Mouse (Mus musculus): ENCODE measurements at regions not wholly inside any gene's neighbourhood (a gene's known extent, or its start where the extent isn't known, plus 50 kb on each side); places are given as distances from the start of the nearest gene placed in this dataset.

- no peaks in the 10 kb centered on the region for H3K9me3 ChIP-seq (ENCODE audit: low read length)
- WGBS, result 46% methylated on average over 7 of the region's 7 CpGs
- no peak overlapping the region for H3K27ac ChIP-seq (ENCODE audit: low read length)
- H3K4me1 ChIP-seq (ENCODE audit: insufficient read depth, low read depth, low read length), result no peaks in the 10 kb centered on the region
- no peak overlapping the region for H3K4me3 ChIP-seq (ENCODE audit: low read depth, low read length)
- no peak for ATAC-seq
- no peaks in the 10 kb centered on the region for H3K36me3 ChIP-seq (ENCODE audit: insufficient read depth, low read length)
- no peak for TF ChIP-seq CTCF (IDR thresholded peaks at IDR 0.05)
- no peak for TF ChIP-seq EP300 (IDR thresholded peaks at IDR 0.05)
- H3K9ac ChIP-seq (replicated peaks; ENCODE audit: low read depth), result no peak overlapping the region
- no peak for DNase-seq (ENCODE audit: low spot score)
- H3K4me2 ChIP-seq (replicated peaks; ENCODE audit: low read depth, low read length), result no peak overlapping the region
- no peaks in the 10 kb centered on the region for H3K27me3 ChIP-seq (replicated peaks; ENCODE audit: insufficient read depth, low read length)
Measured at GRCm38 (mm10) chr12:33561141-33561540, 131.7 kb downstream of the Twistnb start.

- ATAC-seq, result no peak
- Histone ChIP-seq H3K4me1 (ENCODE audit: insufficient read depth, low read depth, low read length) (no peaks in the 10 kb centered on the region), H3K27ac (ENCODE audit: low read length) (no peak overlapping the region), H3K9ac (replicated peaks; ENCODE audit: low read depth) (no peak overlapping the region), H3K4me2 (replicated peaks; ENCODE audit: low read depth, low read length) (no peak overlapping the region), H3K4me3 (ENCODE audit: low read depth, low read length) (no peak overlapping the region), H3K27me3 (replicated peaks; ENCODE audit: insufficient read depth, low read length) (no peaks in the 10 kb centered on the region), H3K36me3 (ENCODE audit: insufficient read depth, low read length) (no peaks in the 10 kb centered on the region), H3K9me3 (ENCODE audit: low read length) (no peaks in the 10 kb centered on the region)
- TF ChIP-seq CTCF (IDR thresholded peaks at IDR 0.05) (no peak), EP300 (IDR thresholded peaks at IDR 0.05) (no peak)
- no peak for DNase-seq (ENCODE audit: low spot score)
- 55% methylated on average over 6 of the region's 6 CpGs for WGBS
Measured at GRCm38 (mm10) chr12:33577877-33578428, 148.5 kb downstream of the Twistnb start.

GRCm38 (mm10) chr12:33580809-33581208 lies 151.4 kb downstream of the Twistnb start:
- H3K4me3 ChIP-seq (ENCODE audit: low read depth, low read length), result no peak overlapping the region
- no peaks in the 10 kb centered on the region for H3K36me3 ChIP-seq (ENCODE audit: insufficient read depth, low read length)
- no peaks in the 10 kb centered on the region for H3K4me1 ChIP-seq (ENCODE audit: insufficient read depth, low read depth, low read length)
- no peak for DNase-seq (ENCODE audit: low spot score)
- TF ChIP-seq EP300 (IDR thresholded peaks at IDR 0.05) (no peak), CTCF (IDR thresholded peaks at IDR 0.05) (no peak)
- no peak for ATAC-seq
- no peak overlapping the region for H3K4me2 ChIP-seq (replicated peaks; ENCODE audit: low read depth, low read length)
- no peaks in the 10 kb centered on the region for H3K27me3 ChIP-seq (replicated peaks; ENCODE audit: insufficient read depth, low read length)
- H3K9me3 ChIP-seq (ENCODE audit: low read length), result no peaks in the 10 kb centered on the region
- no peak overlapping the region for H3K27ac ChIP-seq (ENCODE audit: low read length)
- 38% methylated on average over 2 of the region's 2 CpGs for WGBS
- no peak overlapping the region for H3K9ac ChIP-seq (replicated peaks; ENCODE audit: low read depth)

- WGBS, result 82% methylated on average over 5 of the region's 5 CpGs
Measured at GRCm38 (mm10) chr12:33591031-33591430, 161.6 kb downstream of the Twistnb start.

GRCm38 (mm10) chr12:33592431-33592911 lies 163.0 kb downstream of the Twistnb start:
- ATAC-seq (no peak), DNase-seq (ENCODE audit: low spot score) (no peak)
- Histone ChIP-seq H3K27me3 (replicated peaks; ENCODE audit: insufficient read depth, low read length) (no peaks in the 10 kb centered on the region), H3K4me1 (ENCODE audit: insufficient read depth, low read depth, low read length) (no peaks in the 10 kb centered on the region), H3K4me3 (ENCODE audit: low read depth, low read length) (0 out of 2 replicates have a peak overlapping the region, but pooled peaks have one; percentile 6), H3K36me3 (ENCODE audit: insufficient read depth, low read length) (no peaks in the 10 kb centered on the region), H3K27ac (ENCODE audit: low read length) (no peak overlapping the region), H3K9me3 (ENCODE audit: low read length) (no peaks in the 10 kb centered on the region), H3K4me2 (replicated peaks; ENCODE audit: low read depth, low read length) (peak overlapping the region; percentile 37), H3K9ac (replicated peaks; ENCODE audit: low read depth) (no peak overlapping the region)
- TF ChIP-seq EP300 (IDR thresholded peaks at IDR 0.05), result no peak
- no peak for TF ChIP-seq CTCF (IDR thresholded peaks at IDR 0.05)
- WGBS, result 39% methylated on average over 6 of the region's 6 CpGs

More at GRCm38 (mm10) chr12:33591031-33591430, 161.6 kb downstream of the Twistnb start:
- DNase-seq (ENCODE audit: low spot score) (no peak), ATAC-seq (no peak)
- TF ChIP-seq EP300 (IDR thresholded peaks at IDR 0.05) (no peak), CTCF (IDR thresholded peaks at IDR 0.05) (no peak)
- no peak overlapping the region for H3K4me3 ChIP-seq (ENCODE audit: low read depth, low read length)
- no peaks in the 10 kb centered on the region for H3K9me3 ChIP-seq (ENCODE audit: low read length)
- H3K4me2 ChIP-seq (replicated peaks; ENCODE audit: low read depth, low read length), result no peak overlapping the region
- no peak overlapping the region for H3K9ac ChIP-seq (replicated peaks; ENCODE audit: low read depth)
- no peaks in the 10 kb centered on the region for H3K4me1 ChIP-seq (ENCODE audit: insufficient read depth, low read depth, low read length)
- no peak overlapping the region for H3K27ac ChIP-seq (ENCODE audit: low read length)
- H3K36me3 ChIP-seq (ENCODE audit: insufficient read depth, low read length), result no peaks in the 10 kb centered on the region
- no peaks in the 10 kb centered on the region for H3K27me3 ChIP-seq (replicated peaks; ENCODE audit: insufficient read depth, low read length)

GRCm38 (mm10) chr12:33592938-33593337 lies 163.5 kb downstream of the Twistnb start:
- Histone ChIP-seq H3K4me3 (ENCODE audit: low read depth, low read length) (0 out of 2 replicates have a peak overlapping the region, but pooled peaks have one; percentile 6), H3K4me2 (replicated peaks; ENCODE audit: low read depth, low read length) (peak overlapping the region; percentile 37), H3K9me3 (ENCODE audit: low read length) (no peaks in the 10 kb centered on the region), H3K36me3 (ENCODE audit: insufficient read depth, low read length) (no peaks in the 10 kb centered on the region), H3K27ac (ENCODE audit: low read length) (no peak overlapping the region), H3K27me3 (replicated peaks; ENCODE audit: insufficient read depth, low read length) (no peaks in the 10 kb centered on the region), H3K9ac (replicated peaks; ENCODE audit: low read depth) (no peak overlapping the region), H3K4me1 (ENCODE audit: insufficient read depth, low read depth, low read length) (no peaks in the 10 kb centered on the region)
- TF ChIP-seq EP300 (IDR thresholded peaks at IDR 0.05), result no peak
- no peak for TF ChIP-seq CTCF (IDR thresholded peaks at IDR 0.05)
- peak; percentile 5 for DNase-seq (ENCODE audit: low spot score)
- no peak for ATAC-seq
- 40% methylated on average over 17 of the region's 17 CpGs for WGBS
